ENCODE assay signal across 13 mouse cellular contexts in genomic region chr5:88989018-88989417, GRCm38 (mm10).
DNase-seq lines count a peak whose midpoint lies in the region.
"Had no signal": no experiment of that assay in that cellular context is flagged by ENCODE, and none has a peak within 500 bp of the region (broad histone marks: within the 10 kb centered on the region; RNA-seq: fewer than 3 reads in every experiment).

No protein-coding gene starts in this region.

- peak; percentile 77 for DNase-seq in heart, adult 11 months
- DNase-seq in heart, postnatal 25 days (ENCODE audit: low spot score) = no peak
- peak; percentile 54 for DNase-seq in kidney, adult 9 months
- DNase-seq in kidney, postnatal 4 days = no peak
- DNase-seq in adipocyte (ENCODE audit: low spot score) = peak; percentile 23
- peak; percentile 34 to 56 for DNase-seq in kidney, postnatal 36 days
- no peak for DNase-seq in cerebellum, adult 8-10 months
- DNase-seq: cerebellum, postnatal 14 days; embryo, embryonic 11 days; gastrocnemius, postnatal 36 days; heart, postnatal 10 days; right cerebral cortex, adult 18-20 months; thymus, postnatal 14 days had no signal

- intact Hi-C loops in heart, postnatal 25 days (cut with DNase I) = no loop called here

Comparison
In these comparisons a context has a peak if more than half of its experiments do, and no peak if none do; other contexts are left out.
1. DNase-seq: peak in heart, adult 11 months (single experiment), kidney, adult 9 months (single experiment), adipocyte (single experiment) and kidney, postnatal 36 days (2 of 2); none in heart, postnatal 25 days (single experiment), kidney, postnatal 4 days (0 of 2) and cerebellum, adult 8-10 months (single experiment).